Mouse (Mus musculus) heart, postnatal 0 days (tissue): ENCODE results near the gene Agl. TPM values are rescaled to one million over a fixed set of nuclear protein-coding genes. Genes with fewer than 3 reads are reported as not detected.

Source experiments
- ATAC-seq: fragments of 200-750 bp; cut with Nextera tagmentation; 2 replicates; pipeline ENCODE4 v1.8.0; 2017; ENCODE audit warnings: low read depth, moderate number of reproducible peaks, moderate library complexity; ENCODE audit not compliant: insufficient read depth
- DNase-seq: peaks from one replicate; pipeline ENCODE4 v3.0.0-alpha.2; 2016; ENCODE audit warnings: low spot score
- H3K27ac ChIP-seq: fragments of 300-500 bp; sonication (generic); 2 replicates; pipeline ENCODE4 v1.5.1; 2014; ENCODE audit warnings: low read depth, mild to moderate bottlenecking
- H3K27me3 ChIP-seq: fragments of 300-500 bp; sonication (generic); 2 replicates; pipeline ENCODE4 v1.6.1; 2014; ENCODE audit warnings: low read length, mixed read lengths; ENCODE audit not compliant: control insufficient read depth, insufficient read depth
- H3K36me3 ChIP-seq: fragments of 300-500 bp; sonication (generic); replicated peaks from 2 replicates; pipeline ENCODE4 v1.6.1; 2014; ENCODE audit warnings: low read length, mixed read lengths; ENCODE audit not compliant: control insufficient read depth, insufficient read depth
- H3K4me1 ChIP-seq: fragments of 300-500 bp; sonication (generic); 2 replicates; pipeline ENCODE4 v1.6.1; 2014; ENCODE audit warnings: antibody characterized with exemption; ENCODE audit not compliant: control insufficient read depth, insufficient read depth
- H3K4me2 ChIP-seq: fragments of 300-500 bp; sonication (generic); 2 replicates; pipeline ENCODE4 v1.6.1; 2014; ENCODE audit warnings: low read depth, mild to moderate bottlenecking, low read length, moderate library complexity
- H3K4me3 ChIP-seq: fragments of 300-500 bp; sonication (generic); 2 replicates; pipeline ENCODE4 v1.5.1; 2014; ENCODE audit warnings: low read depth, low read length
- H3K9ac ChIP-seq: fragments of 300-500 bp; sonication (generic); replicated peaks from 2 replicates; pipeline ENCODE4 v1.6.1; 2014; ENCODE audit warnings: low read depth, low read length, mixed read lengths
- H3K9me3 ChIP-seq: fragments of 300-500 bp; sonication (generic); replicated peaks from 2 replicates; pipeline ENCODE4 v1.6.1; 2016; ENCODE audit warnings: low read length; ENCODE audit not compliant: control insufficient read depth
- CTCF ChIP-seq: IDR thresholded peaks from 2 replicates; pipeline ENCODE4 v1.5.1; 2016; ENCODE audit warnings: antibody characterized with exemption, control low read depth, low read depth
- EP300 ChIP-seq: IDR thresholded peaks from 2 replicates; pipeline ENCODE4 v1.6.1; 2016; ENCODE audit warnings: antibody characterized with exemption, low read depth
- WGBS: fragments of 180-500 bp; shearing (Covaris S2); extraction: QIAGEN DNeasy Blood & Tissue Kit; methylation state at CpG from one replicate; pipeline ENCODE4 v1.1.7; 2014; 5-methylcytosine and 5-hydroxymethylcytosine counted together
- polyA plus RNA-seq: library from polyadenylated mRNA; unstranded; fragments of >200 nt; fragmentation: Nextera tagmentation; extraction: Ambion mirVana; gene quantifications from 2 replicates; pipeline ENCODE4 v1.2.1, GENCODE M21; 2015
- total RNA-seq: library from RNA; depleted of rRNA; stranded (reverse); fragments of >200 nt; gene quantifications from 2 replicates; pipeline ENCODE4 v1.2.3, GENCODE M21; 2014; ENCODE audit warnings: low replicate concordance

The Agl gene
- total and polyA plus RNA-seq, 2 experiments from 2014 or later, result 75.0 to 242 TPM

DNA sequence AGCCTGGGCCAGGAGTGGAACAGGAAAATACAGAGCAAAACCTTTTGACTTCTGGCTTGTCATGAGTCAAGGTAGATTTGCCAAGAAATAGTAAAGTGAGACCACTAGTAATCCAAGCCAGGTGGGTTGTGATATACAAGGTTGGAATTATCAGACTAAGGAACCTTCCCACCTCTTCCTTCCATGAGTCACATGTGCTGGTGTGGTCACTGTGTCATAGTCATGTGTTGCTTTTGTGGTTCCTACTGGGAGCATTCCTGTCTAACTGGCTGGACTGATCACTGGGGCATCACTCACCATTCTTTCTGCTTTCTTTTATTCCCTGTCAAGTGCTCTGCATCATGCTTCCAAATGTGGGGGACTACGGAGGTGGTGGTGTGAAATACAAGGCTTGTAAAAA, 40.1 kb upstream of the Agl start:
- Histone ChIP-seq H3K4me2 (no peak overlapping the region), H3K4me3 (no peak overlapping the region), H3K9ac (no peak overlapping the region), H3K27ac (no peak overlapping the region), H3K4me1 (no peaks in the 10 kb centered on the region), H3K27me3 (no peaks in the 10 kb centered on the region), H3K9me3 (no peaks in the 10 kb centered on the region), H3K36me3 (no peaks in the 10 kb centered on the region)
- ATAC-seq (no peak), DNase-seq (no peak)
- TF ChIP-seq CTCF (no peak), EP300 (no peak)
- 90% methylated on average over 1 of the region's 1 CpGs for WGBS

GRCm38 (mm10) chr3:116846084-116846483, 38.1 kb upstream of the Agl start:
- DNase-seq (no peak), ATAC-seq (no peak)
- no peaks in the 10 kb centered on the region for H3K27me3 ChIP-seq
- H3K27ac ChIP-seq, result no peak overlapping the region
- H3K4me1 ChIP-seq, result no peaks in the 10 kb centered on the region
- H3K9me3 ChIP-seq, result no peaks in the 10 kb centered on the region
- H3K4me3 ChIP-seq, result no peak overlapping the region
- no peak overlapping the region for H3K4me2 ChIP-seq
- H3K9ac ChIP-seq, result no peak overlapping the region
- no peaks in the 10 kb centered on the region for H3K36me3 ChIP-seq
- TF ChIP-seq EP300, result no peak
- no peak for TF ChIP-seq CTCF
- 45% methylated on average over 4 of the region's 4 CpGs for WGBS

DNA sequence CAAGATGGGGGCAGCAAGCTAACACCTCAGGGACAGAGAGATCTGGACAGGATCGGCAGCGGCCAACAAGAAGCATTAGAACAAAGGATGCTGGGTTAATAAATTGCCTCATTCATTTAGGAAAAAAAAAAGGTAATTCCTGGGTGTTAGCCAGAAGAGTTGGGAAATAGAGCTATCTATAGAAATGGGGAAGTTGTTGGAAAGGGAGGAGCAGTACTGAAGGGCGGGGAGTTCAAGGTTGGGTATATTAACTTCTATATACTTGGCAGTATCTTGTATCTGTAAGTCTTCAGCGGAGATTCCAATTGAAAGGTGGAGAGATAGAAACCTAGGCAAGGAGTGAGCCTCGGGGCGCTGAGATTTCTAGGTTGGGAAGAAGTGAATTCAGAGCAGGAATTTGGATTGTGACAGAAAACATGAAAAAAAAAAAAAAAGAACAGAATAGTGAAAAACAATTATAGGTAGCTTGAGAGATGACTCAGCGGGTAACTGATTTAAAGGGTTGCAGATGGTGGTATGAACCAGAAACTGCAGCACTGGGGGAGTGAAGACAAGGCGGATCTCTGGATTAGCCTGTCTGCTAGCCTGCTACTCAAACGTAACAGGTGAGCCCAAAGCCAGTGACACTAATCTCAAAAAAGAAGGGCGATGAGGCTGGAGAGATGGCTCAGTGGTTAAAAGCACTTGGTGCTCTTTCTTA, 37.1 kb upstream of the Agl start:
- DNase-seq (no peak), ATAC-seq (no peak)
- Histone ChIP-seq H3K36me3 (no peaks in the 10 kb centered on the region), H3K27me3 (no peaks in the 10 kb centered on the region), H3K4me3 (no peak overlapping the region), H3K9me3 (no peaks in the 10 kb centered on the region), H3K4me2 (no peak overlapping the region), H3K9ac (no peak overlapping the region), H3K4me1 (no peaks in the 10 kb centered on the region), H3K27ac (no peak overlapping the region)
- WGBS, result 80% methylated on average over 10 of the region's 10 CpGs
- TF ChIP-seq CTCF (no peak), EP300 (no peak)

DNA sequence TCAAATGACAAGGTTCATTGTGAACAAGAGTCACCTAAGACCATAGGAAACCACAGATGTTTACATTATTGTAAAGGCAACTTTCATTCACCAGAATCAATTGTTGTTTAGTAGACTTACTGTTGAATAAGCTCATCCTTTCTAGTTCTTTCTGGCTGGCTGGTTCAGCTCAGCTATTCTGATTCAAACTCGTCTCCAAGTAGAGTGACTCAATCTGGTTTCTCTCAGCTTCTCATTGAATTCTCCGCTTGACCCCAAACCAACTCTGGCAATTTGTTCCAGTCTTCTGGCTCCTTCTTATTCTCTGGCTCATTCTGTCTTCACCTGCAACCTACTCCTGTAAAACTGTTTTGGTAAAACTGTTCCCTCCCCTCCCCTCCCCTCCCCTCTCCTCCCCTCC, 33.3 kb upstream of the Agl start:
- ATAC-seq (no peak), DNase-seq (no peak)
- H3K36me3 ChIP-seq, result no peaks in the 10 kb centered on the region
- H3K4me1 ChIP-seq, result no peaks in the 10 kb centered on the region
- no peak overlapping the region for H3K4me2 ChIP-seq
- no peak overlapping the region for H3K27ac ChIP-seq
- no peak overlapping the region for H3K4me3 ChIP-seq
- H3K9me3 ChIP-seq, result no peaks in the 10 kb centered on the region
- TF ChIP-seq EP300, result no peak
- no peaks in the 10 kb centered on the region for H3K27me3 ChIP-seq
- WGBS, result 79% methylated on average over 2 of the region's 2 CpGs
- H3K9ac ChIP-seq, result no peak overlapping the region

GRCm38 (mm10) chr3:116836681-116837475, 28.9 kb upstream of the Agl start:
- peaks cover 4% of the 10 kb centered on the region; the same call in 1 of the 2 replicates for H3K4me1 ChIP-seq
- no peak for ATAC-seq
- DNase-seq, result no peak
- no peak overlapping the region for H3K27ac ChIP-seq
- no peak overlapping the region for H3K4me2 ChIP-seq
- WGBS, result 76% methylated on average over 23 of the region's 23 CpGs
- H3K9me3 ChIP-seq, result no peaks in the 10 kb centered on the region
- no peaks in the 10 kb centered on the region for H3K27me3 ChIP-seq
- no peak overlapping the region for H3K9ac ChIP-seq
- TF ChIP-seq EP300, result no peak
- TF ChIP-seq CTCF, result no peak
- no peaks in the 10 kb centered on the region for H3K36me3 ChIP-seq
- no peak overlapping the region for H3K4me3 ChIP-seq
